Mouse (Mus musculus) effector memory CD4-positive, alpha-beta T cell, adult 5 months (primary cell): ENCODE data around the gene Arl6. TPM values are rescaled to one million over a fixed set of nuclear protein-coding genes. Genes with fewer than 3 reads are reported as not detected.

ENCODE experiments used
- polyA plus RNA-seq: library from polyadenylated mRNA; unstranded; fragments of 100-300 nt; shearing (Covaris generic); gene quantifications from one replicate; pipeline ENCODE4 v1.2.1, GENCODE M21; 2017

Arl6 gene
- polyA plus RNA-seq = 3.7 TPM

GRCm38 (mm10) chr16:59639102-59639691 lies at the start of gene Arl6:
Gene Arl6 (minus strand): TSS chr16:59639391.

GRCm38 (mm10) chr16:59600311-59601251 lies 38.6 kb downstream of the Arl6 start, which contains the start of gene Crybg3:
Gene Crybg3 (minus strand): TSS chr16:59600979.

Other genes with a start within 250 kb of the Arl6 start
- gene Gabrr3, start 232.1 kb downstream of the Arl6 start, polyA plus RNA-seq = not detected
- 49.8 TPM for gene Riox2, start 167.6 kb downstream of the Arl6 start, polyA plus RNA-seq
- 6.4 TPM for gene Crybg3, start 38.4 kb downstream of the Arl6 start, polyA plus RNA-seq